Mouse (Mus musculus): ENCODE measurements at regions not wholly inside any gene's neighbourhood (a gene's known extent, or its start where the extent isn't known, plus 50 kb on each side); places are given as distances from the start of the nearest gene placed in this dataset.

DNA sequence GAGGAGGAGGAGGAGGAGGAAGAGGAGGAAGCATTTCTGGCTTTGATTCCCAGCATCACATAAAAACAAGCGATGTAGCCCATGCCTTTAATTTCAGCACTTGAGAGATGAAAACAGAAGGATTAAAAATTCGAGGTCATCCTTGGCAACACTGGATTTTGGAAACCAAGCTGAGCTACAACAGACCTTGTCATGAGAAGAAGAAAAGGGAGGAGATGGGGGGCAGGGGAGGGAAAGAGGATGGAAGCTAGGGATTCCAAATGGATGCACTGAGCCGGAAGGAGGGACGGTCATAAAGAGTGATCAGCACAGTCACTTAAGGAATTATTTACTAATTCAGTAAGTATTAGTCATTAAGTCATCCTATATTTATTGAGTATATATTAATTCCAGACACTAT lies 55.1 kb upstream of the Cnksr3 start:
- DNase-seq = no peak

DNA sequence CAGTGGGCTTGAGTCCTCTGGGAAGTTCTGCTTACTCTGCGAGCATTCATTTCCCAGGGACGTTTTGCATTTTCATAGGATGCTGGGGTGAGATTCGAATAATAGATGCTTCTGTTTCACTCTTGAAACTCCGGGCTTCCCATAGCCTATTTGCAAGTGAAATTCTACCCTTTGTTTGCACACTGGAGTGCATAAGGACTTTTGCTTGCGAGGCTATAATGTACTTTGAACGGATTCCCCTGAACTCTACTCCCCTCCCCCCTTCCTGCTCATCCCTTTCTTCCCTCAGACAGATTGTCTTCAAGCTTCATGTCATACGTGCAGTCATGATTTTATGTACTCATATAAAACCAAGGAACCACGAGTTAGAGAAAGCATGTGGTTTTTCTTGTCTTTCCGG lies 53.4 kb upstream of the Cnksr3 start:
- DNase-seq = no peak

DNA sequence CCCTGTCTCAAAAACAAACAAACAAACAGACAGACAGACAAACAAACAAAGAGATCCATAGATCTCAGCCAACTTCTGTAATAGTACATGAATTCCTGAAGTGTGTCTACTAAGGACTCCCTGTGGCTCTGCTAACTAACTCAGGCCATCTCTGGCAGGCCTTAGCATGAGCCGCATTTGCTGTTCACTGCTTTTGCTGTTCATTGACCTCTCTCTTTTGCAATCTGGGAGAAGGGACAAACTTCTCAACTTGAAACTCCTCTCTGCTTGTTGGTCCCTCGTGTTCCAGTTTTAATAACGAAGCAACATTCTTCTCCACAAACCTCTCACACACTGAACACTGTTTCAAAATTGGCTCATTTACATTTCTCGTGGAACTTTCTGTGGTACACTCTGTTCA lies 52.7 kb upstream of the Cnksr3 start:
- DNase-seq = no peak

Measured in kidney, adult 9 months (tissue).